Mouse (Mus musculus) ES-Bruce4 (cell line): ENCODE results near the gene Kcnq2. TPM values are rescaled to one million over a fixed set of nuclear protein-coding genes. Genes with fewer than 3 reads are reported as not detected.

Source experiments
- H3K27ac ChIP-seq: 2 replicates; pipeline ENCODE4 v1.5.1; 2012; ENCODE audit warnings: low read length, inconsistent platforms; ENCODE audit not compliant: insufficient read depth
- H3K27me3 ChIP-seq: 2 replicates; pipeline ENCODE4 v1.6.1; 2012; ENCODE audit warnings: mild to moderate bottlenecking, low read length, inconsistent platforms; ENCODE audit not compliant: control insufficient read depth, poor library complexity, insufficient read depth, severe bottlenecking
- H3K36me3 ChIP-seq: 2 replicates; pipeline ENCODE4 v1.6.1; 2012; ENCODE audit warnings: inconsistent platforms, mild to moderate bottlenecking, low read length, moderate library complexity; ENCODE audit not compliant: control insufficient read depth, poor library complexity, insufficient read depth, severe bottlenecking
- H3K4me1 ChIP-seq: one replicate; pipeline ENCODE4 v1.8.1; 2011; ENCODE audit warnings: low read length; ENCODE audit not compliant: control insufficient read depth, insufficient read depth
- H3K4me3 ChIP-seq: 2 replicates; pipeline ENCODE4 v1.5.1; 2011; ENCODE audit warnings: low read depth, mild to moderate bottlenecking, low read length
- H3K9ac ChIP-seq: 2 replicates; pipeline ENCODE4 v1.6.1; 2012; ENCODE audit warnings: low read depth, mild to moderate bottlenecking, inconsistent platforms; ENCODE audit not compliant: poor library complexity, severe bottlenecking
- H3K9me3 ChIP-seq: replicated peaks from 2 replicates; pipeline ENCODE4 v1.6.1; 2012; ENCODE audit warnings: mild to moderate bottlenecking, low read length, inconsistent platforms; ENCODE audit not compliant: control insufficient read depth, poor library complexity, insufficient read depth, severe bottlenecking
- CTCF ChIP-seq: IDR thresholded peaks from one replicate; pipeline ENCODE4 v1.8.1; 2011; ENCODE audit warnings: low read depth, low read length
- EP300 ChIP-seq: IDR thresholded peaks from 2 replicates; pipeline ENCODE4 v1.6.1; 2011; ENCODE audit warnings: low read depth, low read length; ENCODE audit not compliant: insufficient read depth
- POLR2A ChIP-seq: IDR thresholded peaks from one replicate; pipeline ENCODE4 v1.8.1; 2011; ENCODE audit warnings: low read length; ENCODE audit not compliant: insufficient read depth
- polyA plus RNA-seq: library from polyadenylated mRNA; stranded (reverse); fragments of >200 nt; gene quantifications from 2 replicates; pipeline ENCODE4 v1.2.4, GENCODE M21; 2011; ENCODE audit warnings: low read depth; ENCODE audit not compliant: missing spikeins, insufficient read depth, insufficient read length

The Kcnq2 gene
- polyA plus RNA-seq, 1 experiment, result 1.0 TPM

- Histone ChIP-seq H3K27ac (no peak overlapping the region), H3K9ac (no peak overlapping the region), H3K4me3 (no peak overlapping the region), H3K27me3 (no peaks in the 10 kb centered on the region), H3K36me3 (no peaks in the 10 kb centered on the region), H3K4me1 (no peaks in the 10 kb centered on the region), H3K9me3 (no peaks in the 10 kb centered on the region)
- TF ChIP-seq EP300, result no peak
- no peak for TF ChIP-seq POLR2A
- TF ChIP-seq CTCF, result no peak
These were observed 14.1 kb downstream of the Kcnq2 start for GRCm38 (mm10) chr2:181120922-181121449.

- no peak overlapping the region for H3K4me3 ChIP-seq
- no peaks in the 10 kb centered on the region for H3K4me1 ChIP-seq
- no peaks in the 10 kb centered on the region for H3K27me3 ChIP-seq
- H3K27ac ChIP-seq, result no peak overlapping the region
- no peaks in the 10 kb centered on the region for H3K9me3 ChIP-seq
- no peak overlapping the region for H3K9ac ChIP-seq
- TF ChIP-seq POLR2A, result no peak
- no peak for TF ChIP-seq EP300
- TF ChIP-seq CTCF, result no peak
- H3K36me3 ChIP-seq, result no peaks in the 10 kb centered on the region
These were observed 15.1 kb downstream of the Kcnq2 start for GRCm38 (mm10) chr2:181119952-181120351.

GRCm38 (mm10) chr2:181116436-181116835 is 18.7 kb downstream of the Kcnq2 start:
- Histone ChIP-seq H3K36me3 (no peaks in the 10 kb centered on the region), H3K4me3 (no peak overlapping the region), H3K9ac (no peak overlapping the region), H3K27ac (no peak overlapping the region), H3K4me1 (no peaks in the 10 kb centered on the region), H3K27me3 (no peaks in the 10 kb centered on the region), H3K9me3 (no peaks in the 10 kb centered on the region)
- TF ChIP-seq POLR2A (no peak), CTCF (no peak), EP300 (no peak)

- Histone ChIP-seq H3K36me3 (no peaks in the 10 kb centered on the region), H3K4me1 (no peaks in the 10 kb centered on the region), H3K27ac (no peak overlapping the region), H3K9me3 (no peaks in the 10 kb centered on the region), H3K9ac (no peak overlapping the region), H3K27me3 (no peaks in the 10 kb centered on the region), H3K4me3 (no peak overlapping the region)
- TF ChIP-seq POLR2A (no peak), CTCF (no peak), EP300 (no peak)
These were observed 19.7 kb downstream of the Kcnq2 start for GRCm38 (mm10) chr2:181115367-181115766.

GRCm38 (mm10) chr2:181113762-181114361 is 21.2 kb downstream of the Kcnq2 start:
- Histone ChIP-seq H3K9me3 (no peaks in the 10 kb centered on the region), H3K9ac (no peak overlapping the region), H3K36me3 (no peaks in the 10 kb centered on the region), H3K27me3 (no peaks in the 10 kb centered on the region), H3K4me3 (no peak overlapping the region), H3K4me1 (no peaks in the 10 kb centered on the region), H3K27ac (no peak overlapping the region)
- TF ChIP-seq CTCF (no peak), EP300 (no peak), POLR2A (no peak)

GRCm38 (mm10) chr2:181111665-181112064 is 23.4 kb downstream of the Kcnq2 start:
- Histone ChIP-seq H3K36me3 (no peaks in the 10 kb centered on the region), H3K4me3 (no peak overlapping the region), H3K4me1 (no peaks in the 10 kb centered on the region), H3K9me3 (no peaks in the 10 kb centered on the region), H3K9ac (no peak overlapping the region), H3K27ac (no peak overlapping the region), H3K27me3 (no peaks in the 10 kb centered on the region)
- TF ChIP-seq CTCF, result peak; percentile 37
- no peak for TF ChIP-seq POLR2A
